Mouse (Mus musculus) hindbrain, postnatal 0 days (tissue): Measurements from ENCODE around the gene Igf1r. TPM values are rescaled to one million over a fixed set of nuclear protein-coding genes. Genes with fewer than 3 reads are reported as not detected.

ENCODE experiments used
- ATAC-seq: fragments of 200-750 bp; cut with Nextera tagmentation; 2 replicates; pipeline ENCODE4 v1.8.0; 2017; ENCODE audit warnings: mild to moderate bottlenecking, moderate TSS enrichment, moderate library complexity
- DNase-seq: peaks from one replicate; pipeline ENCODE4 v3.0.0-alpha.2; 2015; ENCODE audit warnings: low spot score
- H3K27ac ChIP-seq: fragments of 300-500 bp; sonication (generic); 2 replicates; pipeline ENCODE4 v1.5.1; 2014; ENCODE audit warnings: mild to moderate bottlenecking
- H3K27me3 ChIP-seq: fragments of 300-500 bp; sonication (generic); 2 replicates; pipeline ENCODE4 v1.6.1; 2014; ENCODE audit warnings: low read length, mixed read lengths; ENCODE audit not compliant: insufficient read depth
- H3K36me3 ChIP-seq: fragments of 300-500 bp; sonication (generic); 2 replicates; pipeline ENCODE4 v1.6.1; 2014; ENCODE audit warnings: low read length, mixed read lengths; ENCODE audit not compliant: insufficient read depth
- H3K4me1 ChIP-seq: fragments of 300-500 bp; sonication (generic); 2 replicates; pipeline ENCODE4 v1.6.1; 2014; ENCODE audit warnings: antibody characterized with exemption, low read length, mixed read lengths; ENCODE audit not compliant: insufficient read depth
- H3K4me2 ChIP-seq: fragments of 300-500 bp; sonication (generic); 2 replicates; pipeline ENCODE4 v1.6.1; 2014; ENCODE audit warnings: low read depth, mild to moderate bottlenecking, low read length, moderate library complexity, mixed read lengths
- H3K4me3 ChIP-seq: fragments of 300-500 bp; sonication (generic); 2 replicates; pipeline ENCODE4 v1.5.1; 2014; ENCODE audit warnings: low read length
- H3K9ac ChIP-seq: fragments of 300-500 bp; sonication (generic); replicated peaks from 2 replicates; pipeline ENCODE4 v1.6.1; 2014; ENCODE audit warnings: mild to moderate bottlenecking, low read length, moderate library complexity, mixed read lengths
- H3K9me3 ChIP-seq: fragments of 300-500 bp; sonication (generic); 2 replicates; pipeline ENCODE4 v1.6.1; 2016; ENCODE audit warnings: low read length, mixed read lengths
- CTCF ChIP-seq: IDR thresholded peaks from 2 replicates; pipeline ENCODE4 v1.5.1; 2016; ENCODE audit warnings: antibody characterized with exemption, control low read depth, low read depth
- WGBS: fragments of 180-500 bp; shearing (Covaris S2); extraction: QIAGEN DNeasy Blood & Tissue Kit; methylation state at CpG from one replicate; pipeline ENCODE4 v1.1.7; 2014; 5-methylcytosine and 5-hydroxymethylcytosine counted together
- polyA plus RNA-seq: library from polyadenylated mRNA; unstranded; fragments of >200 nt; fragmentation: Nextera tagmentation; extraction: Ambion mirVana; gene quantifications from 2 replicates; pipeline ENCODE4 v1.2.1, GENCODE M21; 2015
- total RNA-seq: library from RNA; depleted of rRNA; stranded (reverse); fragments of >200 nt; gene quantifications from 2 replicates; pipeline ENCODE4 v1.2.3, GENCODE M21; 2014; rRNA removed

The Igf1r gene
- total RNA-seq = 36.2 and 43.2 TPM in 2 replicates
- 12.1 and 13.1 TPM in 2 replicates for polyA plus RNA-seq

- no peaks in the 10 kb centered on the region for H3K36me3 ChIP-seq
- DNase-seq (peak; percentile 71), ATAC-seq (no peak)
- H3K27ac ChIP-seq = peak within 1 kb of the TSS; percentile 99
- under 1% methylated on average over 55 of the region's 62 CpGs for WGBS
- H3K9me3 ChIP-seq = no peaks in the 10 kb centered on the region
- H3K4me3 ChIP-seq = peak within 1 kb of the TSS; percentile 68
- TF ChIP-seq CTCF = peak; percentile 48
- peak within 1 kb of the TSS; percentile 100 for H3K4me2 ChIP-seq
- peaks cover 23% of the 10 kb centered on the region for H3K4me1 ChIP-seq
- no peaks in the 10 kb centered on the region for H3K27me3 ChIP-seq
- peak within 1 kb of the TSS; percentile 94 for H3K9ac ChIP-seq
These were observed at the start of gene Igf1r for GRCm38 (mm10) chr7:67952777-67953700. TSS of gene Igf1r (plus strand) at chr7:67952827.

GRCm38 (mm10) chr7:67906358-67906757, 46.3 kb upstream of the Igf1r start:
- no peaks in the 10 kb centered on the region for H3K36me3 ChIP-seq
- no peaks in the 10 kb centered on the region for H3K9me3 ChIP-seq
- DNase-seq = no peak
- H3K27ac ChIP-seq = no peak overlapping the region
- no peak overlapping the region for H3K4me3 ChIP-seq
- ATAC-seq = no peak
- 91% methylated on average over 2 of the region's 2 CpGs for WGBS
- no peak overlapping the region for H3K9ac ChIP-seq
- TF ChIP-seq CTCF = no peak
- no peak overlapping the region for H3K4me2 ChIP-seq
- H3K4me1 ChIP-seq = no peaks in the 10 kb centered on the region
- H3K27me3 ChIP-seq = no peaks in the 10 kb centered on the region

DNA sequence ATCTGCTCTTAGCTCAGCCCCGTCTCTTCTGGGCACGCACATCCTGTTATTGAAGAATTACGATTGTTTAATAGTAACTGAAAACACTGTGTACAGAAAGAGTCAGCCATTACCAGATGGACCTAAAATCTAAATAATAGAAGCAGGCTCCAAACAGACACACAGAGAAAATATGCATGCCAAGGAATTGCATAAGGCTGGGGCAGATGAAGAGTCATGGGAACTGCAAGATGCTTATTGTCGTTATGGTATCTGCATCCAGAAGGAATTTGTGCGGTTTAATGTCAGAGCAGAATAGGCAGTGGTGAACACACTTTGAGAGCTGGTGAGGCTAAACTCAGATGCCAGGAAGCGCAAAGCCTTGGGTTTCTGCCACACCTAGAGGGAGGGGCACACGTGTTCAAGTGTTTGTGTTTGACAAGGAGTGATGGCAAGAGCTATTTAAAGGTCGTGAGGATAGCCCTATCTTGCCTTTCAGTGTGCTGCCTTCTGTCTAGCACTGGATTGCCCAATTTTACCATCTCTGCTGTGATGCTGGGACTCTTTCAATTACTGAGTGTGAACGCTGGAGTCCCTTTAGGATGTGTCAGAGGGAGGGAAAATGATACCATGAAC, 44.7 kb upstream of the Igf1r start:
- Histone ChIP-seq H3K9ac (no peak overlapping the region), H3K27me3 (no peaks in the 10 kb centered on the region), H3K4me2 (no peak overlapping the region), H3K27ac (no peak overlapping the region), H3K36me3 (no peaks in the 10 kb centered on the region), H3K9me3 (no peaks in the 10 kb centered on the region), H3K4me1 (no peaks in the 10 kb centered on the region), H3K4me3 (no peak overlapping the region)
- DNase-seq (no peak), ATAC-seq (no peak)
- 76% methylated on average over 9 of the region's 9 CpGs for WGBS
- no peak for TF ChIP-seq CTCF

- Histone ChIP-seq H3K27ac (peak overlapping the region; percentile 41; the same call in 1 of the 2 replicates), H3K36me3 (no peaks in the 10 kb centered on the region), H3K4me2 (peak overlapping the region; percentile 50), H3K4me1 (no peaks in the 10 kb centered on the region), H3K4me3 (peak overlapping the region; percentile 5), H3K9me3 (no peaks in the 10 kb centered on the region), H3K27me3 (no peaks in the 10 kb centered on the region), H3K9ac (0 out of 2 replicates have a peak overlapping the region, but pooled peaks have one; percentile 13)
- no peak for TF ChIP-seq CTCF
- whole genome bisulfite sequencing = 13% methylated on average over 10 of the region's 10 CpGs
- DNase-seq = peak; percentile 53
- no peak for ATAC-seq
These were observed 42.1 kb upstream of the Igf1r start for GRCm38 (mm10) chr7:67910528-67910927.

- Histone ChIP-seq H3K4me3 (peak overlapping the region; percentile 5; the same call in 1 of the 2 replicates), H3K9me3 (no peaks in the 10 kb centered on the region), H3K27ac (peak overlapping the region; percentile 41; the same call in 1 of the 2 replicates), H3K4me1 (no peaks in the 10 kb centered on the region), H3K36me3 (no peaks in the 10 kb centered on the region), H3K4me2 (peak overlapping the region; percentile 50), H3K9ac (0 out of 2 replicates have a peak overlapping the region, but pooled peaks have one; percentile 13), H3K27me3 (no peaks in the 10 kb centered on the region)
- no peak for TF ChIP-seq CTCF
- no peak for DNase-seq
- ATAC-seq = no peak
- 19% methylated on average over 3 of the region's 3 CpGs for WGBS
These were observed 41.7 kb upstream of the Igf1r start for GRCm38 (mm10) chr7:67910947-67911346.

DNA sequence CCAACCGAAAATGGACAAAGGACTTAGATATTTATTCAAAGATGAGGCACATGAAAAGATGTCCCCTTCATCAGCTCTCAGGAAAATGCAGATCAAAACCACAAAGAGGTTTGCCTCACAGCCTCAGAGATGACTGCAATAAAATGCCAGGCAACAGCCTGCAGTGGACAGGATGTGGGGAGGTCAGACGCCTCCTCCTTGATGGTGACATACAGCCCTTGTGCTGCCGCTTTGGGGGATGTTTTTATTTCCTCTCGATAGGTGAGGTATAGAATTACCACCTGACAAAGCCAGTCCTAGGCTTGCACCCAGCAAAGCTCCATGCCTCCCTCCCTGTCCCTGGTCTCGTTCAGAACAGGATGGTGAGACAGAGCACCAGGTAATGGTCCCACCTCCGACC, 40.8 kb upstream of the Igf1r start:
- ATAC-seq = no peak
- Histone ChIP-seq H3K9ac (no peak overlapping the region), H3K27me3 (no peaks in the 10 kb centered on the region), H3K27ac (no peak overlapping the region), H3K36me3 (no peaks in the 10 kb centered on the region), H3K9me3 (no peaks in the 10 kb centered on the region), H3K4me1 (no peaks in the 10 kb centered on the region), H3K4me3 (no peak overlapping the region), H3K4me2 (no peak overlapping the region)
- no peak for DNase-seq
- no peak for TF ChIP-seq CTCF
- WGBS = 68% methylated on average over 6 of the region's 6 CpGs
